Comparison of ENCODE assay signal across 8 mouse cellular contexts in the genomic region with DNA sequence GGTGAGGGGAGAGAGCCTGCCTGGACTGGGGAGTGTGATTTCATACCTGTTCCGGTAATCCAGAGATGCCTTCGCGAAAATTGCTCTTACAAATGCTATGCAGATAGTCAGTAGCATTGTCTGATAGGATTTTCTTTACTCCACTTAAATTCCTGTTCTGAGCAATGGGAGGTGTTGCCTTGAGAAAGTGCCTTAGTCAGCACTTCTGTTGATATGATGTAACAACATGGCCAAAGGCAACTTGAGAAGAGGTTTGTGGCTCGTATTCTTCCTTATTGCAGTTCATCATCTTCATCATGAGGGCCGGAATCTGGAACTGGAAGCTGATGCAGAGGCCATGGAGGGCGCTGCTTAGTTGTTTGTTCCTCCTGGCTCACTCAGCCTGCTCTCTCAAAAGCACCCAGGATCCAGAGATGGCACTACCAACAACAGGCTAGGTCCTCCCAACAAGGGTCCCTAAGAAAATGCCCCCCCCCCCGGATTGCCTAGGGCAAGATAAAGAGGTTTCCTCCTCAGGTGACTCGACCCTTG. TPM values are rescaled to one million over a fixed set of nuclear protein-coding genes. Genes with fewer than 3 reads are reported as not detected.
DNase-seq lines count a peak whose midpoint lies in the region; ATAC-seq and TF ChIP-seq lines count a peak whose summit lies in the region.

No protein-coding gene starts in this region.

- ATAC-seq in hindbrain, embryonic 16.5 days: no peak
- ATAC-seq in midbrain, embryonic 15.5 days (replicated peaks): no peak

- no peaks in the 10 kb centered on the region for H3K27me3 ChIP-seq in hindbrain, embryonic 16.5 days (replicated peaks; ENCODE audit: control insufficient read depth, insufficient read depth, low read length)
- H3K27me3 ChIP-seq in midbrain, embryonic 15.5 days (replicated peaks): no peaks in the 10 kb centered on the region

- no peak overlapping the region for H3K27ac ChIP-seq in hindbrain, embryonic 16.5 days (ENCODE audit: low read depth, low read length)
- no peak overlapping the region for H3K27ac ChIP-seq in midbrain, embryonic 15.5 days

- DNase-seq in kidney, adult 9 months: peak; percentile 40
- no peak for DNase-seq in kidney, adult 8-10 months
- DNase-seq in brain, embryonic 14.5 days (ENCODE audit: low read depth): peak; percentile 28
- no peak for DNase-seq in c-Kit-positive CD71-positive TER-119-positive erythroid progenitor cells, embryonic 14.5 days (ENCODE audit: low spot score)
- DNase-seq in left cerebral cortex, adult 9 months (ENCODE audit: low spot score in 2 of 2): no peak
- DNase-seq in layer of hippocampus, postnatal 14 days (ENCODE audit: low spot score in 2 of 2): no peak

- no peak for TF ChIP-seq CTCF in brain, embryonic 14.5 days (IDR thresholded peaks at IDR 0.05; ENCODE audit: borderline replicate concordance, extremely low read depth, insufficient read depth, insufficient read length)

- H3K4me1 ChIP-seq in hindbrain, embryonic 16.5 days (ENCODE audit: control insufficient read depth, insufficient read depth, low read depth, low read length): peaks cover 15% of the 10 kb centered on the region
- peaks cover 20% of the 10 kb centered on the region for H3K4me1 ChIP-seq in midbrain, embryonic 15.5 days

- H3K4me3 ChIP-seq in hindbrain, embryonic 16.5 days (ENCODE audit: low read length): peak overlapping the region; percentile 97
- peak overlapping the region; percentile 96 for H3K4me3 ChIP-seq in midbrain, embryonic 15.5 days

- WGBS in hindbrain, embryonic 16.5 days: 64% methylated on average over 8 of the region's 8 CpGs
- WGBS in midbrain, embryonic 15.5 days: 73% methylated on average over 8 of the region's 8 CpGs

- H3K9me3 ChIP-seq in hindbrain, embryonic 16.5 days (ENCODE audit: control insufficient read depth, low read length): no peaks in the 10 kb centered on the region
- no peaks in the 10 kb centered on the region for H3K9me3 ChIP-seq in midbrain, embryonic 15.5 days

- no peak for TF ChIP-seq POLR2A in brain, embryonic 14.5 days (IDR thresholded peaks at IDR 0.05; ENCODE audit: borderline replicate concordance, extremely low read depth, insufficient read depth, insufficient read length, poor library complexity, severe bottlenecking)

- peak overlapping the region; percentile 71 for H3K4me2 ChIP-seq in hindbrain, embryonic 16.5 days (ENCODE audit: low read length)
- peak overlapping the region; percentile 59 for H3K4me2 ChIP-seq in midbrain, embryonic 15.5 days

- H3K36me3 ChIP-seq in hindbrain, embryonic 16.5 days (ENCODE audit: control insufficient read depth, insufficient read depth, low read length): no peaks in the 10 kb centered on the region
- H3K36me3 ChIP-seq in midbrain, embryonic 15.5 days (replicated peaks): no peaks in the 10 kb centered on the region

- 0 out of 2 replicates have a peak overlapping the region, but pooled peaks have one; percentile 2 for H3K9ac ChIP-seq in hindbrain, embryonic 16.5 days (ENCODE audit: low read depth, low read length)
- H3K9ac ChIP-seq in midbrain, embryonic 15.5 days: no peak overlapping the region

RNA-seq across cellular contexts. Expression of a gene that starts 2.3 kb away (rescaled TPM):
- 92.2 and 93.7 TPM in 2 replicates for polyA plus RNA-seq in brain, embryonic 14.5 days (2012; rRNA removed)
- 37.1 and 41.3 TPM in 2 replicates for polyA plus RNA-seq in hindbrain, embryonic 16.5 days (2015; fragmentation: Nextera tagmentation; extraction: Ambion mirVana)
- 45.1 and 49.2 TPM in 2 replicates for polyA plus RNA-seq in midbrain, embryonic 15.5 days (2015; fragmentation: Nextera tagmentation; extraction: Ambion mirVana)
- 10 to 100 TPM; 39.0 to 40.4 TPM for total RNA-seq in layer of hippocampus, postnatal 14 days (2021)

RNA-seq across cellular contexts. Expression of a gene that starts 12.1 kb away (rescaled TPM):
- polyA plus RNA-seq in brain, embryonic 14.5 days (2012; rRNA removed): 53.2 and 56.6 TPM in 2 replicates
- 70.0 and 73.8 TPM in 2 replicates for polyA plus RNA-seq in hindbrain, embryonic 16.5 days (2015; fragmentation: Nextera tagmentation; extraction: Ambion mirVana)
- polyA plus RNA-seq in midbrain, embryonic 15.5 days (2015; fragmentation: Nextera tagmentation; extraction: Ambion mirVana): 76.6 and 80.1 TPM in 2 replicates
- total RNA-seq in layer of hippocampus, postnatal 14 days (2021): 10 to 100 TPM; 64.9 to 72.1 TPM

Comparison
In these comparisons a context has a peak if more than half of its experiments do, and no peak if none do; other contexts are left out.
1. DNase-seq: peak in kidney, adult 9 months (single experiment) and brain, embryonic 14.5 days (single experiment); none in kidney, adult 8-10 months (0 of 2), c-Kit-positive CD71-positive TER-119-positive erythroid progenitor cells, embryonic 14.5 days (single experiment), left cerebral cortex, adult 9 months (0 of 2) and layer of hippocampus, postnatal 14 days (0 of 2).